Mouse (Mus musculus): ENCODE data around the gene Ifitm10.
"Not testable (repeated sequence)": the region's sequence is repeated elsewhere in the genome, so short reads cannot be mapped to it uniquely, and the experiment has no call there.

Ifitm10 gene

GRCm38 (mm10) chr7:142373641-142374412 is at the start of gene Ifitm10:
Ifitm10 (minus strand) TSS chr7:142373753.
- DNase-seq (ENCODE audit: low spot score in 2 of 2), result no peak

GRCm38 (mm10) chr7:142421826-142422225 is 48.3 kb upstream of the Ifitm10 start:
- DNase-seq (ENCODE audit: low spot score in 2 of 2), result no peak

- no peak for DNase-seq (ENCODE audit: low spot score in 2 of 2)
Measured at GRCm38 (mm10) chr7:142419887-142420286, 46.3 kb upstream of the Ifitm10 start.

- no peak for DNase-seq (ENCODE audit: low spot score in 2 of 2)
Measured at GRCm38 (mm10) chr7:142418679-142419078, 45.1 kb upstream of the Ifitm10 start.

GRCm38 (mm10) chr7:142418027-142418426 is 44.5 kb upstream of the Ifitm10 start:
- DNase-seq (ENCODE audit: low spot score in 2 of 2), result no peak

GRCm38 (mm10) chr7:142416225-142416624 is 42.7 kb upstream of the Ifitm10 start:
- no peak for DNase-seq (ENCODE audit: low spot score in 2 of 2)

GRCm38 (mm10) chr7:142415314-142415713 is 41.8 kb upstream of the Ifitm10 start:
- no peak for DNase-seq (ENCODE audit: low spot score in 2 of 2)

GRCm38 (mm10) chr7:142413285-142413684 is 39.7 kb upstream of the Ifitm10 start:
- DNase-seq (ENCODE audit: low spot score in 2 of 2), result no peak

GRCm38 (mm10) chr7:142409603-142410002 is 36.0 kb upstream of the Ifitm10 start:
- DNase-seq (ENCODE audit: low spot score in 2 of 2), result no peak

- no peak for DNase-seq (ENCODE audit: low spot score in 2 of 2)
Measured at GRCm38 (mm10) chr7:142408686-142409085, 35.1 kb upstream of the Ifitm10 start.

GRCm38 (mm10) chr7:142407935-142408334 is 34.4 kb upstream of the Ifitm10 start:
- no peak for DNase-seq (ENCODE audit: low spot score in 2 of 2)

GRCm38 (mm10) chr7:142405134-142405533 is 31.6 kb upstream of the Ifitm10 start:
- DNase-seq (ENCODE audit: low spot score in 2 of 2), result not testable (repeated sequence)

- DNase-seq (ENCODE audit: low spot score in 2 of 2), result no peak
Measured at GRCm38 (mm10) chr7:142403591-142403990, 30.0 kb upstream of the Ifitm10 start.

- DNase-seq (ENCODE audit: low spot score in 2 of 2), result no peak
Measured at GRCm38 (mm10) chr7:142400750-142401142, 27.2 kb upstream of the Ifitm10 start.

GRCm38 (mm10) chr7:142400112-142400749 is 26.7 kb upstream of the Ifitm10 start:
- no peak for DNase-seq (ENCODE audit: low spot score in 2 of 2)

GRCm38 (mm10) chr7:142399250-142399649 is 25.7 kb upstream of the Ifitm10 start:
- no peak for DNase-seq (ENCODE audit: low spot score in 2 of 2)

GRCm38 (mm10) chr7:142398052-142398451 is 24.5 kb upstream of the Ifitm10 start:
- no peak for DNase-seq (ENCODE audit: low spot score in 2 of 2)

- DNase-seq (ENCODE audit: low spot score in 2 of 2), result no peak
Measured at GRCm38 (mm10) chr7:142396611-142397010, 23.1 kb upstream of the Ifitm10 start.

GRCm38 (mm10) chr7:142395472-142395871 is 21.9 kb upstream of the Ifitm10 start:
- DNase-seq (ENCODE audit: low spot score in 2 of 2), result no peak

- DNase-seq (ENCODE audit: low spot score in 2 of 2), result no peak
Measured at GRCm38 (mm10) chr7:142394261-142395190, 21.0 kb upstream of the Ifitm10 start.

GRCm38 (mm10) chr7:142393191-142393590 is 19.6 kb upstream of the Ifitm10 start:
- DNase-seq (ENCODE audit: low spot score in 2 of 2), result peak; percentile 79 to 83

- DNase-seq (ENCODE audit: low spot score in 2 of 2), result no peak
Measured at GRCm38 (mm10) chr7:142391609-142392008, 18.1 kb upstream of the Ifitm10 start.

All from spleen, postnatal 4 days (tissue).